Mouse (Mus musculus) cerebellum, adult 18-20 months (tissue): Measurements from ENCODE around the gene Flvcr1.

ENCODE experiments used
- DNase-seq, 2 experiments: peaks; one replicate each; pipeline ENCODE4 v3.0.0; 2021

Flvcr1 gene

DNA sequence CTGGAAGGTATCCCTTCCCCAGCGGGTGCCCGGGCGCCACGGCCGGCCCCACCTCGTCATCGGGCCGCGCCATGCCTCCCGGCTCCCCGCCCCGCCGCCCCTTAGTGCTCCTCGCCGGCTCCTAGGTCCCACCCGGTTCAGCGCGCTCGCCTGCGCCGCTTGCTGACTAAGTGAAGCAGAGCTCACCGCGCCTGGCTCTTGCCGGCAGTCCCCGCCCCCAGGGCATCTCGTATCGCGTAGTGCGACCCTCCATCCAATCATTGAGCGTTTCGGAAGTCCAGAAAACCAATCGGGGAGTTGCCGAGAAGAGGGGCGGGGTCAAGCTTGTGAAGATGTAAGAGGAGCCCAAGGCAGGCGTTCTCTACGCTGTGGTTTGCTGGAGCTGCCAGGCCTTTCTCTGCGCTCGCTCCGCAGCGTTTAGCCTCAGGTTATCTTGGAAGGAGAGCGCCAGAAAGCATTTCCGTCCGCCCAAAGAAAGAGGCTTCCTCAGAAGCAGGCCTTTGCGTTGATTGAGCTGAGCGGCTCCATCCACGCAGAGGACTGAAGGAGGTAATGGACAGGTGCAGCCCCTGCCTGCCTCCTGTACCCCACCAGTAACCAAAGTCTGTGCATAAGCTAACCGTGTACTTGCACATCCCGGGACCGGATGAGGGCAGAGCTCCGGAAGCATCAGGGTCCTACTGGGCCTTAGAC is at the start of gene Flvcr1:
Gene Flvcr1, minus strand, starts transcription at position 138 of the 693 bp plus-strand sequence.
- DNase-seq = peak; percentile 98 to 99

DNA sequence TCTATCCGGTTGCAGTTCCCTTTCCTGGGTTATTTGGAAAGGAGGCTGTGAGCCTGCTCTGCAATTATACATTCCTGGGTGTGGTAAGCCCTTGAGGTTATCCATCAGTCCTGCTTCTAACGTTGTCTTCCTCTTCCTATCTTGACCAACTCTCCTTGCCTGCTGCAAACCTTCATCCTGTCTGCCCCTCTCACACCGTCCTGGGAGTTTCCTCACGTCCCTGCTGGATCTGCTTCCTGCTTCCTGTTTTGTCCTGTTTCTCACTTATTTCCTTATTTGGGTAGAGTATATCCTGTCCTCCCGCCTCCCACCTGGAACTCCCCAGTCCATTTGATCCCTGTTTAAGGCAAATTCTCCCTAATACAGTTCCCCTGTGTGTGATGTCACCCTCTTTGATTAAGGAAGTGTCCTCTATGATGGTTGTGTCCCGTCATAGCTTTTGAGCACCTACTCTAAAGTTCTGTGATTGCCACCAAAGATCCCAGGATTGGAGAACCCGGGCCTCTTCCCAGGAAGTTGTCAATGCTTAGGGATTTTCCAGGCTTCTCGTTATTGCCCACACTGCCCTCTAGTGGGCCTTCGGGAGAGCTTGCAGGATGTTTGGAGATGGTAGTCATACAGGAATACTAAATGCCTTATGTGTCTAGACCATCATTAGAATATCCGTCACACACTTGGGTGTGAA is 49.4 kb upstream of the Flvcr1 start:
- DNase-seq = peak; percentile 51 to 65

DNA sequence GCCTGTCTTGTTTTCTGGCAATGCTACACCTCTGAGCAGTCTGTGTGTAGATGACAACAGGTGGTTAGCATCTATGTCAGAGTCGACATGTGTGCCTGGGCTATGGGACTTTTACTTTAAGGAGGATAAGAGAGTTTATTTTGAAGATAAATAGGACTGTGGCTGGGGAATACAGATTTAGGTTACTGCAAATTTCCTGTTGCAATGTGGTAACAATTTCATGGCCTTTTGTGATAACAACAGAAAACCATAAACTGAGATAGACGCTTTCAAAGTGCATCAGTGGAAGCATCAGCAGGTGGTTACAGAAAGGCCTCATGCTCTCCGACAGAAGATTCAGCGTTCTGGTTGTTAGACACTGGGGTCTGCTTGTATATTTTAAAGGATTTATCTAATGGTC is 47.5 kb upstream of the Flvcr1 start:
- DNase-seq = no peak

DNA sequence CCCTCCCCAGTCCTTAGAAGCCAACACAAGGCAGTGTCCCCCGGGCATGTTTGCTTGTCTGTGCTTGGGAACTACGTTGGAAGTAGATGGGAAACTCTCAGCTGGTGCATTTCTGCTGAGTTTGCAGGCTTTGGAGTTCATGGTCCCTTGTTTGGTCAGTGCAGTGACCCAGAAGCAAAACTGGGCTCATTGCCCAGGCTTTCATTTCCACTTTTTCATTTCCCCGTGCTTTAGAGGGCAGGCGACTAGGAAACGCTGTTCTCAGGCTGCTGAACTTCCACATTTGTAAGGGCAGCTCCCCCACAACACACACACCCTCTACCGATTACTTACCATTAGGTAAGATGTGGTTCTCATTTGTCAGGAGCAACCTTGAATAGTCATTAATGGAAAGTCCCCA is 47.0 kb upstream of the Flvcr1 start:
- DNase-seq = no peak

DNA sequence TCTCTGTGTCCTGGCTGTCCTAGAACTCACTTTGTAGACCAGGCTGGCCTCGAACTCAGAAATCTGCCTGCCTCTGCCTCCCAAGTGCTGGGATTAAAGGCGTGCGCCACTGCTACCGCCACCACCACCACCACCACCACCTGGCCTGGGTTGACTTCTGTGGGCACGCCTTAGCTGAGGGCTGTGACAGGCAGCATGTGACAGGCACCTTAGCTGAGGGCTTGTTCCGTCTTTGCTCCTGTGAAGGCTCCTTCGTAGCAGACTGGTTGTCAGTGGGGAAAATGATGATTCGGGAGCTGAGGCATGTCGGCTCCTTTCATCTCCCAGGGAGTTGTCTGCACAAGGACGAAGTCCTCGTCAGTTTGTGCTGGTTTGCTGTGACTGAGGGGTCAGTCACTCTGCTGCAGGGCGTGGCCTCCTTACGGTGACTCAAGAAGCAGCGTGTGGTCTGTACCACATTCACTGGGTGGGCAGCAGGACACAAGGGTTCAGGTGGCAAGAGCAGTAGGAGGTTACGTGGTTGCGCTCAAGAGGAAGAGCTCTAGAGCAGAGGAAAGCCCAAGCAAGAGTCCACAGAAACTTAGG is 46.5 kb upstream of the Flvcr1 start:
- DNase-seq = no peak

DNA sequence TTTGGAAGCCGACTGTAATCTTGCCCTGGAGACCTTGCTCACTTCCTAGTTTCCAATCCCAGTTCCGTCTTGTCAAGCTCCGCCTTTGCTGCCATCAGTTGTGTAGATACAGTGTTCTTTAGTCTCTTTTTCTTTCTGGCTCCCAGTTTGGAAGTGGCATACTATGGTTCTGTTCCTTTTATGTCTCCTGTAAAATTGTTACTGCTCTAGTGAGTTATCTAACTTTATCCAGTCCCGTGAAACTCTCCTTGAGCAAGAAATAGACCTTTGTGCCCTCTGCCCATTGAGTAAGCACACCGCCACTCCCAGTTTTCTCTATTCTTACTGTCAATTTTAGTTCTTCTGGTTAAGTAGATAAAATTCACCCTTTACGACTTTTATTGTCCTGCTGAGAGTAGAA is 45.7 kb upstream of the Flvcr1 start:
- DNase-seq = no peak

DNA sequence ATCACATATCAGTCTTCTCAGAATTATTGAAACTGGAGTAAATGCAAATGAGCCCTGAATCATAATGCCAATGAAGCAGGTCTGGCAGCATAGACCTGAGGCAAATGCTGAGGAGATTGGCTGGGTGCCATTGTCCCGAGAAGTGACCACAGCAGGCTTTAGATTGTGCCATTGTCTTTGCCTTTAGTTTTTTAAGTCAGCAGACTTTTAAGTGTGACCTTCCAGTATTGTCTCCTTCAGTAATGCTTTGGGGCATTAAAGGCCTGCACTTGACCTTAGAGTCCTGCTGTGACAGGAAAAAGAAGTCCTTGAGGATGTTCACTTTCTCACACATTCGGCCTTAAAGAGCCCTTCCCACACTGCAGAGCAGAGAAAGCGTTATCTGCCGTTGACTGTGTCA is 44.3 kb upstream of the Flvcr1 start:
- no peak for DNase-seq

DNA sequence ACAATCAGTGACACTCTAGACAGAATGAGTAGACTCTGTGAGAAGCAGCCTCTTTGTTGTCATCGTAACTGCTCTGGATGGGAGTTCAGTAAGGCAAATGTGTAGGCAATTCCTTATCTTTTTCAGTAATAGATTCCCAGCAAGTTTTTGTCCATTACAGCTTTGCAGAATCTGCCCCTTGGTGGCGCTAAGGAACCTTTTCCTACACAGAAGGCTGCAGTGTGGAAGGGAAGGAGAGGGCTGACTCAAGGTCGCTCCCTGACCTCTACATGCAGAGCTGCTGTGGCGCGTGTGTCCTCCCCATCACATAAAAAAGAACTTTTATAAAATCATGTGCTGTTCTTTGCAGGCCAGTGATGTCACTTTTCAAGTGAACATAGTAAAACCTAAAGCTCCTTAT is 42.4 kb upstream of the Flvcr1 start:
- no peak for DNase-seq

DNA sequence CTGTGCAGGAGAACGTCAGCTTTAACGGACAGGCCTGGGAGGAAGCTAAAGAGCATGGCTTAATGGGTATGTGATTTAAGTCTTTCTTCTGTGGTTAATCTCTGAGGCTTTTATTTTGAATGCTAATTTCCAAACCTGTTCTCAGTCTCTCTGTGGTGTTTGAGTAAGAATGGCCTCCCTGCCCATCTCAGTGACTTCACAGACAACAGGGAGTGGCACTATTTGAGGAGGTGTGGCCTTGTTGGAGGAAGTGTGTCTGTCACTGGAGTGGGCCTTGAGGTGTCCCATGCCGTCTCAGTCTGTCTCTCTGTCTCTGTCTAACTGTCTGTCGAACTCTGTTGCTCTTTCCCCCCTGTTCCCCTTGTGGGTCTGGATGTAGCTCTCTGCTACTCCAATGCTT is 39.2 kb upstream of the Flvcr1 start:
- no peak for DNase-seq

DNA sequence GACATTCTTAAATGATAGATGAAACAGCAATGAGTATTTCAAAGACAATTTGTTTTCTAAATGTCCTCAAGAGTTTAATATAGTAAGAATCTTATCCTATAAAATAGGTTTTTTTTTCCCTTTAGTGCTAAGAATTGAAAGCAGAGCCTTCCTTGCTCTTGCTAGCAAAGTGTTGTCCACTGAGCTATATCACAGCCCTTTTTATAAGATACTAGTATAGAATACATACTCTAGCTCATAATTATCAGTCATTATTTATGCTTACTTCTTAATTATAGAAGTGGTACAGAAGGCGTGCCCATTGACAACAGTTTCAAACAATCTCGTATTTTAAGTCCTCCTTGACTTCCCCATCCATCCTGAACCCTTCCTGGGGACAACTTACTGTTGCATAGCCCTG is 38.6 kb upstream of the Flvcr1 start:
- DNase-seq = no peak

DNA sequence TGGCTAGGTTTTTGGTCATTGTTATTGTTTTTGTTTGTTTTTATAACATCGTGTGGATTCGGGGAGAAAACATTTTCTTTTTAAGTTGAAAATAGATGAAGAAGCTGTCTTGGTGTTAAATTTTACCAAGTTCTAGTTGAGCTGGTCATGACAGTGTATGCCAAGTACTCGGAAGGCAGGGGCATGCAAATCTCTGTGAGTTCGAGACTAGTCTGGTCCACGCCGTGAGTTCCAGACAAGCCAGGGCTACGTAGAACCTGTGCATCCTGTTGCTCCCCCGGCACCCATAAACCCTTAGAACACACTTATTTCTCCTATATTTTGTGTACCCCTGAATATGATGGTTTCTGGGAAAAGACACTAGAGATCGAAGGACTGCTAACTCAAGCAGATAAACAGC is 37.7 kb upstream of the Flvcr1 start:
- no peak for DNase-seq

DNA sequence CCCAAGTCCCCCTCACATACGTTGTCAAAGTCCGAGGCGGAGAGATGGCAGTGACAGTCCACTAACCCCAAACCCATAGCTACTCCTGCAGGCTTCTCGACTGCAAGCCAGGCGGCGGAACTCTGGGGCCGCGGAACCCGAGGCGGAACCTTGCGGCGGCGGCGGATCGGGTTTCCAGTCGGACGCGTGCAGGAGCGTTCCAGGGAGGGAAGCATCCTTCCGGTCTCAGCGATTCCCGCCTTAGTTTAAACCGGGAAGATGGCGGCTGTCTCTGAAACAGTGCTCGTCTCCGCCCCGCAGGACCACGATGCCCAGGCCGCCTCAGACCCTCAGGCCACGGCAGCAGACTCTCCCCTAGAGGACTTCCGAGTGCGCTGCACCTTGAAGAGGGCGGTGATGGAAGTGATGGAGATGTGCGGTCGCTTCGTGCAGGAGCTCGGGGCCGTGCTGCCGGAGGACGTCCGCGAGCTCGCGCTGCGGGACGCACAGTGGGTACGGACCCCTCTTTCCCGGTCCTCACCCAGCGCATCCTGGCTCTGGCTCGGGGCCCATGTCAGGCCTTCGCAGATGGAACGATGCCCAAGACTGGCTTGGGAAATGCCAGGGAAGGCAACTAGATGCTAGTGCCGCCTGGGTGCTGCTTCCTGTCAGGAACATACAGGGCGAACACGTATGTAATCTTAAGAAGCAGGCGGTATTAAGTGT is 37.0 kb upstream of the Flvcr1 start, which contains the start of the genes Tatdn3 and Nsl1:
Gene Tatdn3, minus strand, starts transcription at position 152 of the 705 bp plus-strand sequence.
Gene Nsl1, plus strand, starts transcription at position 232 of the 705 bp plus-strand sequence.
- peak; percentile 84 to 96 for DNase-seq

DNA sequence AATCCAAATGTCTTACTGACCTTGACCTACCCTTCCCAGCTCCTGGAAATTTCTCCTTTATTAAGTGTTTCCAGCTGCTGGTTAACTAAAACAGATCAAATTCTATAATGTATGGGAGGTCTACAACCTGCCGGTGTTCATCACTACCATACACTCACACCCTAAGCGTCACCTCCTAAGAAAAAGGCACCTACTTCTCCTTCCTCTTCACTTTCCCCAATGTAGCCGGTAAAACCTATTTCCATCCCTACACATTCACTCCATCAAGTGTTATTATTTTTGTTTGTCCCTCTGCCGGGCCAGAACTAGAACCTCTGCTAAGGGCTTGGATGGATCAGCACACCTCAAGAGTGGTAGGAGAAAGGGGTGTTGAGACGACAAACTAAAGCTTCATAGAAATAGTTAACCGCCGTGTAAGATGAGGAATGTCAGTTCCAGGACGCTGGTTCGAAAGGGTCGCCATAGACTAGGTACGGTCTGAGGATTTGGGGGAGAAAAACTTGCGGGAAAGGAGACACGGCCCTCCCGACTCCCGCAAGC is 36.4 kb upstream of the Flvcr1 start:
- no peak for DNase-seq

DNA sequence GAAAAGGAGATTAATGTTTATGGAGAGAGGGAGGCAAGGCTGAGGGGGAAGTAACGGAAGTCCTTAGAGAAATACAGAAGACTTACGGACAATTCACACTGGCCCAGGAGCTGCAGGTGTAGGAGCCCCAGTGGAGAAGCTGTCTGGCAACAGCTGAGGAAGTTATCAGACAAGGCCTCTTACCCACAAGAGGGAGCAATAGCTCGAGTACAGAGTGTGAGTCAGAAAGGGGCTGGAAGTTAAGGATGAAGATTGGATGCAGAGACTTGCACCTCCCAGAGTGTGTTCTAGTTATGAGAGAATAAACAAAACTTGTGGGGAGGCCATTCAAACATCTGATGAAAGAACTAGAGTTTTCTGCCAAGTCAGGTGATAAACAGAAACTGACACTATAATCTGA is 31.5 kb upstream of the Flvcr1 start:
- no peak for DNase-seq

DNA sequence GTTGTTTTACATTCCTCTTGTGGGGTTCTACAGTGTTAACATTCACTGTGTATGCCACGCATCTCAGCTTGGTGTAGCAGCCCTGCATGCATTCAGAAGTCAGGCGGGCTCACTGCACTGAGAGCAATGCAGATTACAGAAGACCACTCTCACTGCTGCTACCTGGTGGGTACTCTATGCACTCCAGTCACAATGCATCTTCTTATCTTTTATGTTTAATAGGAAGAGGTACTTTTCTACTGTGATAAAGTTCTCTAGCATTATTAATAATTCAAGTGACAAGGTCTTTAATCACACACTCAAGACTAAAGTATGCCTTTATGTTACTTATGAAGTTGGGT is 29.5 kb upstream of the Flvcr1 start:
- DNase-seq = no peak

DNA sequence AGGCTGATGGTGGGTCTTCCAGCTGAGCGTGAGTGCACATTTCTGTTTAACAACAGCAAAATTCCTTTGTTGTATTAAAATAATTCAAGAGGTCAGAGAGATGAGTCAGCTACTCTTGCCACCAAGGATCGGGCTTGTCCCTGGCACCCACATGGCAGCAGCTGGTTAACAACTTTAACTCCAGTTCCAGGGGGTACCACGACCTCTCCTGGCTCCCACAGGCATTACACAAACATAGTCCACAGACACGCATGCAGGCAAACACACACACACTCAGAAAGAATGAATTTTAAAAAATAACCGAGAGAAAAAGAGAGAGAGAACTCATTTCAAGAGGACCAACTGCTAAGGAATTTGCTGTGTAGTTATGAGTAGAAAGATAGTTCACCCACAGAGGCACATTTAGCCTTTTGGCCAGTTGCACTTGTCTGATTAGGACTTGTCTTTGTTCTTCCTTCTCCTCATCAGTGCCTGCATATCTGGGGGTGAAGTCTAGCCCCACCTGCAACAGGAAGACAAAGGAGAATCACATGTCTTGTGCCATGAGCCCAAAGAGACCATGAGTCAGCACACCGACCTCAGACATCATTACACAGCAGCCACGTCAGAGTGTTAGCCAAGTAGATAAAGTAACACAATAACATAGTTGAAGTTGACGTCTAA is 29.0 kb upstream of the Flvcr1 start:
- no peak for DNase-seq

DNA sequence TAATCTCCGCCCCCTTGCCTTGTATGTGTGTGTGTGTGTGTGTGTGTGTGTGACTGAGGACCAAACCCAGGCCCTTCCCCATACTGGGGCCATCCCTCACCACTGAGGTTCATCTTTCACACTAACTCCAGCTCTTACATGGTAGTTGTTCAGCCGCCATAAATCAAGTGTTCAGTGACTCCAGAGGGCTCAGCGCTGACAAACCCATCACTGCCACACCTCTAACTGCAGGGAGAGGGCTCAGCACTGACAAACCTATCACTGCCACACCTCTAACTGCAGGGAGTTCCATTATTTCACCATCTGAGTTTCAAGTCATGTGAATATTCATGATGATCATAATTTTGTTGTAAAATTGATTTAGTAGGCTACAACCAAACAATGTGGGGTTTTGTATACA is 27.6 kb upstream of the Flvcr1 start:
- DNase-seq = no peak

DNA sequence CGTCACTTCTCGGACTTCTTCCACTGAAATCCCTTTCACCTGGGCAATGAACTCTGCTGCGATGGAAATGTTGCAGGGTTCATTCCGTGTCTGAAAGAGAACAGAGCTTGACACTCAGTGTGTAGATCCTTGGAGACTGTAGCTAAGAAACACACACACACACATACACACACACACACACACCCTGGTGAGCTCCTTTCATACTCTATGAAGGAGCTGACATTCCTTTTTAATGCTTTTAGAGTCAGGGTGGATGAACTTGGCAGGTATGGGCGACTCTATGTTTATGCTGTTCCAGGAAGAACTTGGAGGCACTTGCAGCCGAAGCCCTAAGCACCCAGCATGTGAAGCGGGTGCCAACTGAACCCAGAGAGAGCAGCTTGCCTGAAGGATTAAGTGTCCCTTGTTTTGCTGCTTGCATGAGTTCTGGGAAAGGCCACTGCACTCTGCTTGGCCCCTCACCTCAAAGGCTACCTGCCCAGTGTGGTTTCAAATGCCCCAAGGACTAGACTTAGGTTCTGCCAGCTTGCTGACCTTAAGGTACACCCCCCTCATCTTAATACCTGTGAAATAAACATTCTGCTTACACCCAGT is 20.4 kb upstream of the Flvcr1 start:
- no peak for DNase-seq

DNA sequence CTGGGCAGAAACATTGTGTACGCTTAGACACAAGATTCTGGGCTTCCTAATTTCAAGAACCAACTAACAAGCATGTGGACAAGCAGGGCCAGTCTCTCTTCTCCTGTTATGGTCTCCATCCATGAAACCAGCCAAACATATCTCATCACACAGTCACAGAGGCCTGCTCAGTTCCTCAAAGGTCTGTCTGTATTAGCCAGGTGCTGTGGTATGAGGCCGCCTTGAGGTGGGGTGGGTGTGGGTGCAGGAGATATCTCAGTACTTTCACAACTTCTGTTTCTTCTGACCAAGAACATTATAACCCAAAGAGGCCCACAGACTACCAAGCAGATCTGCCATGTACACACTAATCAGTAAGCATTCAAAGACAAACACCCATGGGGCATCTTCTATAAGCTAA is 19.3 kb upstream of the Flvcr1 start:
- DNase-seq = no peak

DNA sequence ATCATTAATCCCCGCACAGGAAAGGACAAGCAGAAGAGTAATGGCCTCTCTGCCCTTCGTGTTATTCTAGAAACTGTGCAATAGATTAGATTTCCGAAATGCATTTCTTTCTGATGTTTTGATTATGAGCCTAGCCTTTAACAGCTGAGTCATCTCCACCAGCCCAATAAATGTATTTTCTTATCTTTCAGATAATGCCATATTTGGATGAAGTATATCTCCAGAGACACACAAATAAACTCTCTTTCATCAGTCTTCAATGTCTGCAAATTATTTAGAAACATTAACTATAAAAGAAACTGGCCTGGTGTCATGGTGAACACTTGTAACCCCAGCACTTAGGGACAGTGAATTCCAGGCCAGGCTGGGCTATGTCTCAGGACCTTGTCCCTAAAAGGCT is 16.7 kb upstream of the Flvcr1 start:
- no peak for DNase-seq

DNA sequence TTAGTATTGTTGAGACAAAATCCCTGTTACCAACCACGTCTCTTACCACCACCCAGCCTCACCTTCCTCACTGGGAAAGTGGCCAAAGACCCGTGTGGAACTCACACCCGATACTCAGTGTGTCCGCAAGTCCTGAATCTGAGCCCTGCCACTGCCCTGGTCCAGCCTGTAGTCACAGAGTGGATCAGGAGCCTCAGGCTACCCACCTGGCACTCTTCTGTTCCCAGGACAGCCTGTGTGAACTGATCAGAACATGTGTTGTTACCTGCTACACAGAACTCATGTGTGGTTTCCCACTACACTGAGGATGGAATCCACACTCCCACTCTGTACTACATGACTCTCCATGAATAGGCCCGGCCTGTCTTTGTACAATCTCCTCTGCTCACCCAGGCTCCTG is 16.1 kb upstream of the Flvcr1 start:
- no peak for DNase-seq

DNA sequence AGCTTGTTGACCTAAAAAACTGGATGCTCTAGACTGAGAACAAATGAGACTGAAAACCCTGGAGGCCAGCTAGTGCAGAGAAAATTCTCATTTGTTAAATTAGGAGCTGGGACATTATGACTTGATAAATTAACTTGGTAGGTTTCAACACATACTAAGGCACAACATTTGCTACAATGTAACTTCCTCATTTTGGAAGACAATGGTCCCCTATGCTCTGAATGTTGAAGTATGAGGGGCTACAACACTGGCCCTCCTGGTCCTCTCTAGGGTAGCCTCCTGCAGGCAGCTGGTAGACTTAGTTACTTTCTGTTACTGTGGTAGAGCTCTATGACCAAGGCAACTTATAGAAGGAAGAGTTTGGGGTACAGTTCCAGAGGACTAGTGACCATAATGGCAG is 15.4 kb upstream of the Flvcr1 start:
- DNase-seq = no peak

DNA sequence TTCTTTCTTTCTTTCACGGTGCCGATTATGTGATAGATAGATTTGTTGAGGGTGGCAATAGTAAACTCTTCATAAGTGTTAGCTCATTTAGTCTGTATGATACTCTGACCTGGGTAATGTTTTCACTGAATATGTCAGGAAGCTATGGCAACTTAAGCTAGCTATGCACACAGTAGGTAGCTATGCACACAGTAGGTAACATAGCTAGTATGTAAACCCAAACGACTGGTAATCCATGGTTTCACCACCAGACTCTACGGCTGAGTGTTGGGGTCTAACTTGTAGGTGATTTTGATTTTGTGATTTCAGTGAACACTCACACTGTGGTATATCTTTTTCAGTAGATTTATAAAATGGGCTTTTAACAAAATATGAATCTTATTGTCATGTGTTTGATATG is 12.0 kb upstream of the Flvcr1 start:
- DNase-seq = no peak
